Comparison of ENCODE assay signal across 9 mouse cellular contexts in genomic region chr1:155029195-155029879, GRCm38 (mm10).
DNase-seq lines count a peak whose midpoint lies in the region; ATAC-seq and TF ChIP-seq lines count a peak whose summit lies in the region.
"Had no signal": no experiment of that assay in that cellular context is flagged by ENCODE, and none has a peak within 500 bp of the region (broad histone marks: within the 10 kb centered on the region; RNA-seq: fewer than 3 reads in every experiment).

No protein-coding gene starts in this region.

- H3K36me3 ChIP-seq in kidney, postnatal 0 days (ENCODE audit: insufficient read depth, low read length): no peaks in the 10 kb centered on the region
- H3K36me3 ChIP-seq: neural tube, embryonic 12.5 days had no signal

- H3K27ac ChIP-seq in kidney, postnatal 0 days: peak overlapping the region; percentile 20; the same call in 1 of the 2 replicates
- H3K27ac ChIP-seq: neural tube, embryonic 12.5 days had no signal

- no peak overlapping the region for H3K9ac ChIP-seq in kidney, postnatal 0 days (ENCODE audit: low read depth, low read length)
- H3K9ac ChIP-seq: neural tube, embryonic 12.5 days had no signal

- H3K27me3 ChIP-seq in kidney, postnatal 0 days (ENCODE audit: insufficient read depth, low read length): no peaks in the 10 kb centered on the region
- H3K27me3 ChIP-seq: neural tube, embryonic 12.5 days had no signal

- ATAC-seq in kidney, postnatal 0 days (replicated peaks; ENCODE audit: low FRiP score, low read depth): no peak
- peak; percentile 32 for ATAC-seq in inflammation-experienced regulatory T-cells, adult 6 months
- peak; percentile 6; the same call in 1 of the 2 replicates for ATAC-seq in megakaryocyte, adult 5-6 weeks (ENCODE audit: poor library complexity, severe bottlenecking)
- ATAC-seq in cerebellum, adult (ENCODE audit: insufficient number of reproducible peaks, low FRiP score, low TSS enrichment): no peak

- no peak for DNase-seq in kidney, postnatal 0 days (ENCODE audit: low spot score)
- no peak for DNase-seq in kidney, postnatal 4 days
- DNase-seq in T-cell, adult 2 months (ENCODE audit: low spot score): peak; percentile 73
- no peak for DNase-seq in embryo, embryonic 10 days (ENCODE audit: low spot score)
- DNase-seq in kidney, postnatal 36 days: no peak

- peak overlapping the region; percentile 13; the same call in 1 of the 2 replicates for H3K4me2 ChIP-seq in kidney, postnatal 0 days (ENCODE audit: low read length)
- H3K4me2 ChIP-seq: neural tube, embryonic 12.5 days had no signal

- H3K4me1 ChIP-seq in kidney, postnatal 0 days (replicated peaks; ENCODE audit: insufficient read depth, low read length): 0 out of 2 replicates have a peak, but pooled peaks cover 10% of the 10 kb centered on the region

- no peak for TF ChIP-seq CTCF in kidney, postnatal 0 days (IDR thresholded peaks at IDR 0.05; ENCODE audit: low read depth)

- no peaks in the 10 kb centered on the region for H3K9me3 ChIP-seq in kidney, postnatal 0 days (replicated peaks; ENCODE audit: low read length)
- H3K9me3 ChIP-seq: neural tube, embryonic 12.5 days had no signal

- 54% methylated on average over 17 of the region's 17 CpGs for WGBS in kidney, postnatal 0 days

- no peak overlapping the region for H3K4me3 ChIP-seq in kidney, postnatal 0 days (replicated peaks; ENCODE audit: low read depth, low read length)
- H3K4me3 ChIP-seq: neural tube, embryonic 12.5 days had no signal

Comparison
In these comparisons a context has a peak if more than half of its experiments do, and no peak if none do; other contexts are left out.
1. ATAC-seq: peak in inflammation-experienced regulatory T-cells, adult 6 months (single experiment) and megakaryocyte, adult 5-6 weeks (single experiment); none in kidney, postnatal 0 days (single experiment) and cerebellum, adult (single experiment).